Mouse (Mus musculus) limb, embryonic 14.5 days (tissue): ENCODE results near the gene Jup. TPM values are rescaled to one million over a fixed set of nuclear protein-coding genes. Genes with fewer than 3 reads are reported as not detected.
A peak's percentile ranks its signal among the peaks of the same experiment; 100 is the strongest.

ENCODE experiments used
- ATAC-seq: fragments of 200-750 bp; cut with Nextera tagmentation; 2 replicates; pipeline ENCODE4 v1.8.0; 2017; ENCODE audit warnings: low read depth, moderate number of reproducible peaks, moderate TSS enrichment; ENCODE audit not compliant: low FRiP score
- DNase-seq: peaks from one replicate; pipeline ENCODE4 v3.0.0-alpha.2; 2015; ENCODE audit warnings: low spot score
- H3K27ac ChIP-seq: fragments of 300-500 bp; sonication (generic); replicated peaks from 2 replicates; pipeline ENCODE4 v1.5.1; 2014; ENCODE audit warnings: low read depth, mild to moderate bottlenecking, low read length, moderate library complexity, mixed read lengths
- H3K27me3 ChIP-seq: fragments of 300-500 bp; sonication (generic); 2 replicates; pipeline ENCODE4 v1.6.1; 2014; ENCODE audit warnings: low read length, mixed read lengths; ENCODE audit not compliant: control insufficient read depth, insufficient read depth
- H3K36me3 ChIP-seq: fragments of 300-500 bp; sonication (generic); 2 replicates; pipeline ENCODE4 v1.6.1; 2014; ENCODE audit warnings: mild to moderate bottlenecking, low read length, moderate library complexity, mixed read lengths; ENCODE audit not compliant: control insufficient read depth, insufficient read depth
- H3K4me1 ChIP-seq: fragments of 300-500 bp; sonication (generic); 2 replicates; pipeline ENCODE4 v1.6.1; 2014; ENCODE audit warnings: antibody characterized with exemption, low read length, mixed read lengths; ENCODE audit not compliant: control insufficient read depth, insufficient read depth
- H3K4me2 ChIP-seq: fragments of 300-500 bp; sonication (generic); replicated peaks from 2 replicates; pipeline ENCODE4 v1.6.1; 2014; ENCODE audit warnings: low read depth, mild to moderate bottlenecking, low read length, moderate library complexity; ENCODE audit not compliant: severe bottlenecking
- H3K4me3 ChIP-seq: fragments of 300-500 bp; sonication (generic); replicated peaks from 2 replicates; pipeline ENCODE4 v1.5.1; 2014; ENCODE audit warnings: low read length
- H3K9ac ChIP-seq: fragments of 300-500 bp; sonication (generic); 2 replicates; pipeline ENCODE4 v1.6.1; 2014; ENCODE audit warnings: mild to moderate bottlenecking, low read depth, low read length, moderate library complexity; ENCODE audit not compliant: severe bottlenecking
- H3K9me3 ChIP-seq: fragments of 300-500 bp; sonication (generic); 2 replicates; pipeline ENCODE4 v1.6.1; 2016; ENCODE audit warnings: low read length; ENCODE audit not compliant: control insufficient read depth
- POLR2A ChIP-seq: fragments of 200-500 bp; IDR thresholded peaks from 2 replicates; pipeline ENCODE4 v1.8.0; 2012; ENCODE audit warnings: inconsistent platforms, mild to moderate bottlenecking, moderate library complexity, borderline replicate concordance; ENCODE audit not compliant: insufficient read depth, insufficient read length; ENCODE audit errors: extremely low read depth
- WGBS: fragments of 180-500 bp; shearing (Covaris S2); extraction: QIAGEN DNeasy Blood & Tissue Kit; methylation state at CpG from one replicate; pipeline ENCODE4 v1.1.7; 2014; 5-methylcytosine and 5-hydroxymethylcytosine counted together
- polyA plus RNA-seq, 2 experiments: library from polyadenylated mRNA; depleted of rRNA in 1 of 2; stranded (reverse) in 1 of 2; unstranded in 1 of 2; fragments of >200 nt; fragmentation: Nextera tagmentation in 1 of 2; extraction: Ambion mirVana in 1 of 2; gene quantifications; 2 replicates each; pipeline versions ENCODE4 v1.2.1 to v1.2.3; 2012 to 2014

Jup gene
- polyA plus RNA-seq, 2 experiments = 111 to 159 TPM

DNA sequence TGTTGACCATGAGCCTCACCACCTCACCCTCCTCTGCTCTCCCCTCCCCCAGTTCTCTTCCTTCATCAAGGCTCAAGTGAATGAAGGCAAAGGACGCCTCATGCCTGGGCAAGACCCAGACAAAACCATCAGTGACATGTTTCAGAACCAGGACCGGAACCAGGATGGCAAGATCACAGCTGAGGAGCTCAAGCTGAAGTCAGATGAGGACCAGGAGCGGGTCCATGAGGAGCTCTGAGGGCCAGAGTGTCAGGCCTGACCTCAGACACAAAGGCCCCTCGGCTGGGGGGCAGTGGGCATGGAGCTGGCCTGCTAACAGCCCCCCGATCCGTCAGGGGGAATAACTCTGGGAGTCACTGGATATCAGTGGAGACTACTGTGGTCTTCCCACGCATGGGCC lies 26.3 kb upstream of the Jup start:
- Histone ChIP-seq H3K4me2 (no peak overlapping the region), H3K27me3 (no peaks in the 10 kb centered on the region), H3K9me3 (no peaks in the 10 kb centered on the region), H3K27ac (no peak overlapping the region), H3K36me3 (peaks cover 70% of the 10 kb centered on the region), H3K9ac (no peak overlapping the region), H3K4me1 (no peaks in the 10 kb centered on the region), H3K4me3 (no peak overlapping the region)
- no peak for TF ChIP-seq POLR2A
- no peak for ATAC-seq
- no peak for DNase-seq
- WGBS = 86% methylated on average over 7 of the region's 7 CpGs

DNA sequence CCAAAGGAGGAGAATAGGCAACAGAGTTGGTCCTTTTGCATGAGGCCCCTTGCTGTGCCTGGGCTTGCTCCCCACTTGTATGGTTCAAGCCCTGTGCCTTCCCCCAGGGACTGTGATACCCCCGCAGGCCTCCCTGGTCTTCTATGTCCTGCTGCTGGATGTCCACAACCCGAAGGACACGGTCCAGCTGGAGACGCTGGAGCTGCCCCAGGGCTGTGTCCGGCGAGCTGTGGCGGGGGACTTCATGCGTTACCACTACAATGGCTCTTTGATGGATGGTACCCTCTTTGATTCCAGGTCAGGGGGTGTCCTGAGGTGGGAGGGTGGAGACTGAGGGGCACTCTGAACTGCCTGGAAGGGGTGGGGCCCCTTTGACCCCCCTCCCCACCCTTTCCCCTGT lies 24.0 kb upstream of the Jup start:
- H3K4me2 ChIP-seq = no peak overlapping the region
- no peak for TF ChIP-seq POLR2A

DNA sequence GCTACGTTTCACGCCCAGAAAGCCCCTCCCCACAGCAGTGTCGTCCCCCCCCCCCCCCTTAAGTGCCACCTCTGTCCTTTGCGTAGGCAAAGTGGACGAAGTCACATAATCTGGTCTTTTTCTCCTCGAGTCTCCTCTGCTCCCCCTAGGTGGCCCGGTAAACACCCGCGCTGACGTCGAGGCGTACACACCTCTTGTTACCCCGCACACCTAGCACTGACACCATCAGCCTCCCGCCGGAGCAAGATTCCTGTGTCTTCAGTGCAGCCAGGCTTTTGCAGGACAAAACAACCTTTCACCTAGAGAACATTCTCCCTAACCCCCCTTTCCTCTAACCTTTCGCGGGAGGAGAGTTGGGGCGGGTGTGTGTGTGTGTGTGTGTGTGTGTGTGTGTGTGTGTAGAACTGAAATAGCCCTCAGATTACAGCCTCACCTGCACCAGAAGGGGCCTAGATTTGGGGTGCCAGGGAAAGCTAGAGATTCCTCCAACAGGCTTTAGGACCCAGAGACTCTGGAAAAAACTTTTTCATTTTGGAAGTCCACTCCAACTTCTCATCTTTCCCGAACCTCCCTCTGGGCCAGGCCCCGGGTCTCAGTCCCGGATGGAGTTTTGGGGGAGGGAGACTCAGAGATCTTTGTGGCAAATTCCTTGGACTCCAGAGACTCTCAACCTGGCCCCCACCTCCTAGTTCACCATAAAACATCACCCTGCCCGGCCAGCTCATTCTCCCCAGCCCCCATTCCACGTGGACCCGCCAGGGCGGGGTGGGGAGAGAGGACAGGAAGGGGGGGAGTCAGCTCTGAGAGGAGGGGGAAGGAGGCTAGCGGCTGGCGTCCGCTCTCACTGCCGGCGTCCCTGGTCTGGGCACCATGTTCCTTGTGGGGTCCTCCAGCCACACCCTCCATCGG lies 17.6 kb upstream of the Jup start, which contains the start of gene Fkbp10:
Fkbp10 (plus strand) TSS at position 784 of the 909 bp plus-strand sequence.
- Histone ChIP-seq H3K27me3 (no peaks in the 10 kb centered on the region), H3K4me1 (peaks cover 32% of the 10 kb centered on the region), H3K9ac (peak within 1 kb of the TSS; percentile 85), H3K36me3 (peaks cover 30% of the 10 kb centered on the region), H3K27ac (peak within 1 kb of the TSS; percentile 95), H3K4me3 (peak within 1 kb of the TSS; percentile 77), H3K9me3 (no peaks in the 10 kb centered on the region), H3K4me2 (peak within 1 kb of the TSS; percentile 81)
- 0 out of 2 replicates have a peak, but pooled peaks have one; percentile 56 for TF ChIP-seq POLR2A
- DNase-seq = peak; percentile 81
- peak; percentile 68 for ATAC-seq
- under 1% methylated on average over 24 of the region's 31 CpGs for WGBS

More for the DNA sequence above, 24.0 kb upstream of the Jup start:
- Histone ChIP-seq H3K9me3 (no peaks in the 10 kb centered on the region), H3K27me3 (no peaks in the 10 kb centered on the region), H3K4me1 (peaks cover 9% of the 10 kb centered on the region), H3K9ac (no peak overlapping the region), H3K36me3 (peaks cover 65% of the 10 kb centered on the region), H3K27ac (no peak overlapping the region), H3K4me3 (no peak overlapping the region)
- ATAC-seq (no peak), DNase-seq (no peak)
- WGBS = 83% methylated on average over 8 of the region's 8 CpGs

DNA sequence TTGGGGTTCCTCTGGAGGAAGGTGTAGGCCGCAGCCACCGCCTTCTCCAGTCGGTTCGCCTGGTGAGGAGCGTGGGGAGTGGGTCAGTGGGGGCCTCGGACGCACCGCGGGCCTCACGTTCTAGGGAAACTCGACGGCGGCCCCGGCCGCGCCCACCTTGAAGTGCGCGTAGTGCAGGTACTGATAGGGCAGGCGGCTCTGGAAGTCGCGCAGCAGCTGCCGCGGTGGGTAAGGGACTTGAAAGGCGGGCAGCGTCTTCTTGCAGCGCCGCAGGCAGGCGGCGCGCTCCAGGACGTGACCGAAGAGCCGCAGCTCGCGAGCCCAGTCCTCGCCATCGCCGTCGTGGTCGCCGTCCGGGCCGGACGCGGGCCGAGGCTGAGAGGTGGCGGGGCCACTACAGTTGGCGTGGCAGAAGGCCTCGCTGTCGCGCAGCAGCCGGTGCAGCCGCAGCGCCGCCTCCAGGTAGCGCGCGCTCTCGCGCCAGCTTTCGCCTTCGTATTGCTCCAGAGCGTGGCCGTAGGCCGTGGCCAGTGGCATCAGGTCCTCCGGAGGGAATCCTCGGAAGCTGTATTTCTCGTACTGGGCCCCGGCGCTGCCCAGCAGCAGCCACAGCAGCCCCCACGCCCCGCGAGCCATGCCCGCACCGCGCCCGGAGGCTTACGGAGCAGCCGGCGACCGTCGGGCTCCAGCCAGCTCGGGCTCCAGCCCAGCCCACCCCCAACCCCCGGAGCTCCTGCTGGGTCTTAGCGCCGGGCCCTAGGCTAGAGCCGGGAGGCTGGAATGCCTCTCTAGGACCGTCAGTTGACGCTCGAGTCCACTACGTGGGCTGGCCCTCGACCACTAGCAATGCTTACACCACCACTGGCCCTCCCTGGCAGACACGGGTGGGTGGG lies 16.7 kb upstream of the Jup start, which contains the start of gene P3h4:
P3h4 (minus strand) TSS at position 816 of the 893 bp plus-strand sequence.
- no peaks in the 10 kb centered on the region for H3K9me3 ChIP-seq
- peaks cover 37% of the 10 kb centered on the region for H3K36me3 ChIP-seq
- peak within 1 kb of the TSS; percentile 81 for H3K4me2 ChIP-seq
- peaks cover 32% of the 10 kb centered on the region for H3K4me1 ChIP-seq
- peak; percentile 95 for DNase-seq
- peak within 1 kb of the TSS; percentile 95 for H3K27ac ChIP-seq
- WGBS = under 1% methylated on average over 61 of the region's 93 CpGs
- no peak for TF ChIP-seq POLR2A
- no peaks in the 10 kb centered on the region for H3K27me3 ChIP-seq
- peak within 1 kb of the TSS; percentile 85 for H3K9ac ChIP-seq
- peak; percentile 94 for ATAC-seq
- H3K4me3 ChIP-seq = peak within 1 kb of the TSS; percentile 77

DNA sequence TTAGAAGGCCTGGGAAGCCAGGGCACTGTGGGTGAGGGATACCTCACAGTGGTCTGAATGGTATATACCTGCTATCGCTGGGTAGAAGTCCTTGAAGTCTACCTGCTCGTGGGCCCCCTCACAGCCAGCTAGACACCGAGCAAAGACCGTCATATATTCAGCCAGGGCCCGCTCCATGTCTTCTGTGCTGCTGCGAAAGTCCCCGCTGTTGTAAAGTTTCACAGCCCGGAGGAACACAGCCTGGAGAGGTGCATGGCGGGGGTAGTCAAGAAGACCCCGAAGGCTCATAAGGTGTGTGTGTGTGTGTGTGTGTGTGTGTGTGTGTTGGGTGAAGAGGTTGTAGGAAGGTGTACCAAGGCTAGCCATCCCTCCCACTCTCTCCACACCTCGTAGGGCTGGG lies 16.0 kb upstream of the Jup start:
- Histone ChIP-seq H3K4me2 (peak overlapping the region; percentile 81), H3K4me1 (peaks cover 32% of the 10 kb centered on the region), H3K36me3 (peaks cover 39% of the 10 kb centered on the region), H3K9ac (peak overlapping the region; percentile 85), H3K9me3 (no peaks in the 10 kb centered on the region), H3K27me3 (no peaks in the 10 kb centered on the region), H3K4me3 (peak overlapping the region; percentile 77), H3K27ac (peak overlapping the region; percentile 95)
- 52% methylated on average over 11 of the region's 11 CpGs for WGBS
- DNase-seq = no peak
- no peak for ATAC-seq
- no peak for TF ChIP-seq POLR2A
